Mouse (Mus musculus) small intestine, adult 2 months (tissue): ENCODE measurements around the gene Flywch1.

ENCODE experiments used
- CTCF ChIP-seq: fragments of 200-500 bp; IDR thresholded peaks from 2 replicates; pipeline ENCODE4 v1.5.1; 2012; ENCODE audit warnings: low read depth, mild to moderate bottlenecking, control low read depth, inconsistent platforms, low read length, moderate library complexity, mixed read lengths; ENCODE audit not compliant: insufficient replicate concordance, insufficient read length; ENCODE audit errors: extremely low read depth
- POLR2A ChIP-seq: fragments of 200-500 bp; IDR thresholded peaks from 2 replicates; pipeline ENCODE4 v1.6.1; 2012; ENCODE audit warnings: low read depth, mild to moderate bottlenecking, control low read depth, inconsistent platforms, low read length, moderate library complexity

DNA sequence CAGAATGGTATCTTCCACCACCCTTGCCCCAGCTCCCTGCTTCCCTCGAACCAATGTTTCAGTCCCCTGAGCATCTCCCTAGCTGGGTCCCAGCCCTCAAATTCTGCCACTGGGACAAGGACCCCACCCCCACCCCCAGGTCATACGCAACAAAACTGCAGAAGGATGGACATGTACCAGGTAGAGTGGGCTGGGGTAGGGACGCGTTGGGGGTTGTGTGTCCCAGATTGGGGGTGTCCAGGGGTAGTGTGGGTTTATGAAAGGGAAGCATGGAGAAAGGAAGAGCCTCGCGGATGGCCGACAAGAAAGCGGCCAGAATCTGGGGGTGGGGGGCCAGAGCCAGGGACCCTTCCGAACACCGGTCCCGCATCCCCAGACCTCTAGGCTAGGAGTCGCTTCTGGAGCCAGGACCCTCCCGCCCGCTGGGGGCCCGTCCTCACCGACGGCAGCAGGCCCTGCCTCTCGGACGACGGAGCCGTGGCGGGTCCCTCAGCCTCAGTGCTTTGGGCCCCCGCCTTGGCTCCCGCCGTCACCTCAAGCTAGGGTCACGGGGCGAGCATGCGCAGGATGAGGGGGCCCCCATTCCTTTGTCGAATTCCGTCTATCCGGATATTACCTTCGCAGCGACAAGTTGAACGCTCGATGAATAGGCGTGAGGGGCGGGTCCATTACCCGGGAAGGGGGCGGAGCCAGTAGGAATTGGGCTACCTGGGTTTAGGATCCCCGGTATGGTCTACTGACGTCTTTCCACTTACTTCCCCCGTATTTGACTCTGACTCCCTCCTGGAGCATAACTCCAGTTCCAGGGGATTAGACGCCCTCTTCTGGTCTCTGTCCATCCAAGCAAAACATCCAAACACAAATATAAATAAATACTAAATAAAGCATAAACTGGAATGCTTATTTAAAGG lies 14.4 kb upstream of the Flywch1 start, which contains the start of gene Flywch2:
- TF ChIP-seq CTCF (no peak), POLR2A (no peak)
